Mouse (Mus musculus): ENCODE results near the gene Rps19. TPM values are rescaled to one million over a fixed set of nuclear protein-coding genes. Genes with fewer than 3 reads are reported as not detected.
"Not testable (repeated sequence)": the region's sequence is repeated elsewhere in the genome, so short reads cannot be mapped to it uniquely, and the experiment has no call there.

Gene Rps19
- polyA plus RNA-seq (2015; fragmentation: Nextera tagmentation; extraction: Ambion mirVana), result 1,190 and 1,237 TPM in 2 replicates

- Histone ChIP-seq H3K4me1 (replicated peaks) (peaks cover 31% of the 10 kb centered on the region), H3K9me3 (replicated peaks) (no peaks in the 10 kb centered on the region), H3K36me3 (peaks cover 35% of the 10 kb centered on the region), H3K27me3 (no peaks in the 10 kb centered on the region), H3K9ac (peak within 1 kb of the TSS; percentile 99), H3K4me2 (peak within 1 kb of the TSS; percentile 69), H3K4me3 (peak within 1 kb of the TSS; percentile 87), H3K27ac (peak within 1 kb of the TSS; percentile 92)
- under 1% methylated on average over 57 of the region's 57 CpGs for WGBS
- ATAC-seq (replicated peaks; ENCODE audit: insufficient number of reproducible peaks, insufficient read depth, low FRiP score, low read depth), result peak; percentile 94
These were observed at the start of gene Rps19 for GRCm38 (mm10) chr7:24883896-24884692. Rps19 (plus strand) TSS chr7:24884371.

- H3K27ac ChIP-seq; H3K36me3 ChIP-seq; H3K27me3 ChIP-seq; H3K4me1 ChIP-seq (replicated peaks); H3K9ac ChIP-seq; H3K4me3 ChIP-seq; ATAC-seq (replicated peaks; ENCODE audit: insufficient number of reproducible peaks, insufficient read depth, low FRiP score, low read depth); H3K9me3 ChIP-seq (replicated peaks); H3K4me2 ChIP-seq: not testable (repeated sequence)
- 55% methylated on average over 13 of the region's 13 CpGs for WGBS
These were observed 45.3 kb upstream of the Rps19 start for GRCm38 (mm10) chr7:24838732-24839409.

GRCm38 (mm10) chr7:24839410-24839808 lies 44.8 kb upstream of the Rps19 start:
- H3K27ac ChIP-seq, result no peak overlapping the region
- no peaks in the 10 kb centered on the region for H3K9me3 ChIP-seq (replicated peaks)
- no peak overlapping the region for H3K9ac ChIP-seq
- H3K4me1 ChIP-seq (replicated peaks), result no peaks in the 10 kb centered on the region
- WGBS, result 64% methylated on average over 8 of the region's 8 CpGs
- H3K4me2 ChIP-seq, result no peak overlapping the region
- no peaks in the 10 kb centered on the region for H3K36me3 ChIP-seq
- no peak for ATAC-seq (replicated peaks; ENCODE audit: insufficient number of reproducible peaks, insufficient read depth, low FRiP score, low read depth)
- no peak overlapping the region for H3K4me3 ChIP-seq
- no peaks in the 10 kb centered on the region for H3K27me3 ChIP-seq

GRCm38 (mm10) chr7:24840331-24840730 lies 43.8 kb upstream of the Rps19 start:
- H3K27me3 ChIP-seq, result no peaks in the 10 kb centered on the region
- no peak for ATAC-seq (replicated peaks; ENCODE audit: insufficient number of reproducible peaks, insufficient read depth, low FRiP score, low read depth)
- no peaks in the 10 kb centered on the region for H3K36me3 ChIP-seq
- no peaks in the 10 kb centered on the region for H3K4me1 ChIP-seq (replicated peaks)
- no peak overlapping the region for H3K9ac ChIP-seq
- 48% methylated on average over 3 of the region's 3 CpGs for WGBS
- no peak overlapping the region for H3K27ac ChIP-seq
- no peaks in the 10 kb centered on the region for H3K9me3 ChIP-seq (replicated peaks)
- no peak overlapping the region for H3K4me2 ChIP-seq
- no peak overlapping the region for H3K4me3 ChIP-seq

- no peak overlapping the region for H3K4me3 ChIP-seq
These were observed 43.2 kb upstream of the Rps19 start for GRCm38 (mm10) chr7:24841009-24841408.

GRCm38 (mm10) chr7:24844144-24844543 lies 40.0 kb upstream of the Rps19 start:
- no peaks in the 10 kb centered on the region for H3K4me1 ChIP-seq (replicated peaks)

More at GRCm38 (mm10) chr7:24841009-24841408, 43.2 kb upstream of the Rps19 start:
- no peaks in the 10 kb centered on the region for H3K9me3 ChIP-seq (replicated peaks)
- no peak for ATAC-seq (replicated peaks; ENCODE audit: insufficient number of reproducible peaks, insufficient read depth, low FRiP score, low read depth)
- no peaks in the 10 kb centered on the region for H3K27me3 ChIP-seq
- no peak overlapping the region for H3K4me2 ChIP-seq
- no peaks in the 10 kb centered on the region for H3K4me1 ChIP-seq (replicated peaks)
- no peak overlapping the region for H3K9ac ChIP-seq
- H3K36me3 ChIP-seq, result no peaks in the 10 kb centered on the region
- no peak overlapping the region for H3K27ac ChIP-seq
- 72% methylated on average over 4 of the region's 4 CpGs for WGBS

GRCm38 (mm10) chr7:24845181-24845580 lies 39.0 kb upstream of the Rps19 start:
- Histone ChIP-seq H3K9me3 (replicated peaks) (no peaks in the 10 kb centered on the region), H3K36me3 (no peaks in the 10 kb centered on the region), H3K4me2 (no peak overlapping the region), H3K9ac (no peak overlapping the region), H3K4me3 (no peak overlapping the region), H3K27ac (no peak overlapping the region), H3K27me3 (no peaks in the 10 kb centered on the region), H3K4me1 (replicated peaks) (no peaks in the 10 kb centered on the region)
- ATAC-seq (replicated peaks; ENCODE audit: insufficient number of reproducible peaks, insufficient read depth, low FRiP score, low read depth), result no peak
- 77% methylated on average over 9 of the region's 9 CpGs for WGBS

More at GRCm38 (mm10) chr7:24844144-24844543, 40.0 kb upstream of the Rps19 start:
- no peak overlapping the region for H3K4me2 ChIP-seq
- ATAC-seq (replicated peaks; ENCODE audit: insufficient number of reproducible peaks, insufficient read depth, low FRiP score, low read depth), result no peak
- H3K9ac ChIP-seq, result no peak overlapping the region
- H3K36me3 ChIP-seq, result no peaks in the 10 kb centered on the region
- no peak overlapping the region for H3K27ac ChIP-seq
- 33% methylated on average over 5 of the region's 5 CpGs for WGBS
- H3K27me3 ChIP-seq, result no peaks in the 10 kb centered on the region
- H3K4me3 ChIP-seq, result no peak overlapping the region
- H3K9me3 ChIP-seq (replicated peaks), result no peaks in the 10 kb centered on the region

GRCm38 (mm10) chr7:24845713-24846112 lies 38.5 kb upstream of the Rps19 start:
- Histone ChIP-seq H3K9ac (no peak overlapping the region), H3K27me3 (no peaks in the 10 kb centered on the region), H3K27ac (no peak overlapping the region), H3K9me3 (replicated peaks) (no peaks in the 10 kb centered on the region), H3K4me1 (replicated peaks) (no peaks in the 10 kb centered on the region), H3K4me3 (no peak overlapping the region), H3K36me3 (no peaks in the 10 kb centered on the region), H3K4me2 (no peak overlapping the region)
- no peak for ATAC-seq (replicated peaks; ENCODE audit: insufficient number of reproducible peaks, insufficient read depth, low FRiP score, low read depth)
- WGBS, result 1% methylated on average over 6 of the region's 6 CpGs

GRCm38 (mm10) chr7:24846576-24846975 lies 37.6 kb upstream of the Rps19 start:
- WGBS, result 33% methylated on average over 2 of the region's 2 CpGs

GRCm38 (mm10) chr7:24850162-24850561 lies 34.0 kb upstream of the Rps19 start:
- Histone ChIP-seq H3K4me2 (no peak overlapping the region), H3K27me3 (no peaks in the 10 kb centered on the region), H3K9me3 (replicated peaks) (no peaks in the 10 kb centered on the region), H3K4me3 (no peak overlapping the region), H3K27ac (no peak overlapping the region), H3K4me1 (replicated peaks) (no peaks in the 10 kb centered on the region), H3K9ac (no peak overlapping the region), H3K36me3 (no peaks in the 10 kb centered on the region)
- ATAC-seq (replicated peaks; ENCODE audit: insufficient number of reproducible peaks, insufficient read depth, low FRiP score, low read depth), result no peak
- WGBS, result 10% methylated on average over 5 of the region's 5 CpGs

More at GRCm38 (mm10) chr7:24846576-24846975, 37.6 kb upstream of the Rps19 start:
- H3K4me2 ChIP-seq; H3K36me3 ChIP-seq; H3K4me3 ChIP-seq; H3K9me3 ChIP-seq (replicated peaks); H3K4me1 ChIP-seq (replicated peaks); H3K27me3 ChIP-seq; H3K27ac ChIP-seq; ATAC-seq (replicated peaks; ENCODE audit: insufficient number of reproducible peaks, insufficient read depth, low FRiP score, low read depth); H3K9ac ChIP-seq: not testable (repeated sequence)

GRCm38 (mm10) chr7:24850899-24851303 lies 33.3 kb upstream of the Rps19 start:
- ATAC-seq (replicated peaks; ENCODE audit: insufficient number of reproducible peaks, insufficient read depth, low FRiP score, low read depth), result no peak
- Histone ChIP-seq H3K4me3 (no peak overlapping the region), H3K4me2 (no peak overlapping the region), H3K4me1 (replicated peaks) (no peaks in the 10 kb centered on the region), H3K9ac (no peak overlapping the region), H3K27ac (no peak overlapping the region), H3K27me3 (no peaks in the 10 kb centered on the region), H3K9me3 (replicated peaks) (no peaks in the 10 kb centered on the region), H3K36me3 (no peaks in the 10 kb centered on the region)
- 27% methylated on average over 6 of the region's 6 CpGs for WGBS
